Mouse (Mus musculus) adipose tissue, adult 10 weeks (tissue): ENCODE results near the gene Dnaja3. TPM values are rescaled to one million over a fixed set of nuclear protein-coding genes. Genes with fewer than 3 reads are reported as not detected.

Experiments
- polyA plus RNA-seq: library from polyadenylated mRNA; stranded (reverse); fragments of 350-450 nt; fragmentation: Illumina TruSeq; extraction: RNeasy Lipid Tissue Mini Kit (QIAGEN cat#74804); gene quantifications from one replicate; pipeline ENCODE4 v1.2.3, GENCODE M21; 2014; ENCODE audit warnings: low read depth, low replicate concordance

The Dnaja3 gene
- polyA plus RNA-seq: 41.8 TPM

GRCm38 (mm10) chr16:4639831-4640237 lies at the start of gene Dnaja3, which contains the start of gene Vasn:
Gene Dnaja3, plus strand, starts transcription at chr16:4639989.
Gene Vasn, plus strand, starts transcription at chr16:4639941.

GRCm38 (mm10) chr16:4593971-4594813 lies 45.6 kb upstream of the Dnaja3 start, which contains the start of gene Glis2:
Gene Glis2, plus strand, starts transcription at chr16:4594713.

GRCm38 (mm10) chr16:4624481-4625110 lies 15.2 kb upstream of the Dnaja3 start, which contains the start of gene Pam16:
Gene Pam16, minus strand, starts transcription at chr16:4624988.

GRCm38 (mm10) chr16:4679121-4680018 lies 39.6 kb downstream of the Dnaja3 start, which contains the start of gene Coro7:
Gene Coro7, minus strand, starts transcription at chr16:4679777.

GRCm38 (mm10) chr16:4718753-4719518 lies 79.1 kb downstream of the Dnaja3 start, which contains the start of gene Nmral1:
Gene Nmral1, minus strand, starts transcription at chr16:4719356.

GRCm38 (mm10) chr16:4725780-4726527 lies 86.2 kb downstream of the Dnaja3 start, which contains the start of gene Hmox2:
Gene Hmox2, plus strand, starts transcription at chr16:4726361.

Other genes starting within 250 kb of the Dnaja3 start
- 6.3 TPM for gene Adcy9, start 219.5 kb upstream of the Dnaja3 start, polyA plus RNA-seq
- 4.3 TPM for gene Srl, start 98.2 kb upstream of the Dnaja3 start, polyA plus RNA-seq
- gene Tfap4, start 80.1 kb upstream of the Dnaja3 start, polyA plus RNA-seq: 4.5 TPM
- 14.7 TPM for gene Glis2, start 45.3 kb upstream of the Dnaja3 start, polyA plus RNA-seq
- gene Pam16, start 15.0 kb upstream of the Dnaja3 start, polyA plus RNA-seq: 63.5 TPM
- gene Vasn, start within 50 bp of the Dnaja3 start, polyA plus RNA-seq: 20.9 TPM
- 39.4 TPM for gene Coro7, start 39.8 kb downstream of the Dnaja3 start, polyA plus RNA-seq
- gene Nmral1, start 79.4 kb downstream of the Dnaja3 start, polyA plus RNA-seq: 9.1 TPM
- 87.0 TPM for gene Hmox2, start 86.4 kb downstream of the Dnaja3 start, polyA plus RNA-seq
- gene Cdip1, start 150.3 kb downstream of the Dnaja3 start, polyA plus RNA-seq: 65.2 TPM
- gene 4930562C15Rik, start 195.4 kb downstream of the Dnaja3 start, polyA plus RNA-seq: 1.3 TPM
- gene Ubald1, start 240.3 kb downstream of the Dnaja3 start, polyA plus RNA-seq: 62.1 TPM
- 80.9 TPM for gene Mgrn1, start 246.3 kb downstream of the Dnaja3 start, polyA plus RNA-seq